Mouse (Mus musculus): ENCODE results near the gene Olfr1417. TPM values are rescaled to one million over a fixed set of nuclear protein-coding genes. Genes with fewer than 3 reads are reported as not detected.

The Olfr1417 gene
- not detected in 2 replicates for total RNA-seq (2023)

DNA sequence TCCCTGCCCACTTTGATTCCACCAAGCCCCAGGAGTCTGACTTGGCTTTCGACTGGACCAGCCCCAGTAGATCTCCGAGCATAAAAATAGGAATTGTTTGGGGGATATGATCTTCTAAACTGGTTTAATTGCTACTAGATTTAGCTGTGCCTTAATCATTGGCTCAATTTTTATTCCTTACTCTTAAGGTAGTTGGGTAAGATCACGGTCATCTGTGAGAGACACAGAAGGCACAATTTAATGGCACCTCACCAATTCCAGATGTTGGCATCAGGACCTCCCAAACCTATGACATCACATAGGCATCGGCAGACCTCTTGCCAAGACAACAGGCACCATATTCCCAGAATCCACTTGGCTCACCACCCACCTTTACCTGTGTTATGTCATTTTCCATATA, at the start of gene Olfr1417:
TSS of gene Olfr1417 (minus strand) at position 101 of the 400 bp plus-strand sequence.

DNA sequence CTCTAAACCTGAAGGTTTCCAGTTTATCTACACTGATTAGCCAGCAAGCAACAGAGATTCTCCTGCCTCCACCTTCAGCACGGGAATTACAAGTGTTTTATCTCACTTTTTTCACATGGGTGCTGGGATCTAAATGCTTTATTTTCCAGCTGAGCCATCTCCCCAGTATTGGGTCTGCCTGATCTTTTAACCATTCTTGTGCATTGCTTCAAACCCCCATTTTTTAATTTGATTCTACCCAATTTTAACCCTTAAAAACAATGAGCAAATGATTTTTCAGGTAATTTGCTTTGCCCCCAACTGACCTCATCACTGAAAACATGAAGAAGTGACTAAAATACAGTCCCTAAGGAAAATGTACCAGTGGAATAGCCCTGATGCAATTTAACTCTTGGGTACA, 47.2 kb upstream of the Olfr1417 start, which contains the start of gene Olfr1420:
TSS of gene Olfr1420 (plus strand) at position 301 of the 400 bp plus-strand sequence.

DNA sequence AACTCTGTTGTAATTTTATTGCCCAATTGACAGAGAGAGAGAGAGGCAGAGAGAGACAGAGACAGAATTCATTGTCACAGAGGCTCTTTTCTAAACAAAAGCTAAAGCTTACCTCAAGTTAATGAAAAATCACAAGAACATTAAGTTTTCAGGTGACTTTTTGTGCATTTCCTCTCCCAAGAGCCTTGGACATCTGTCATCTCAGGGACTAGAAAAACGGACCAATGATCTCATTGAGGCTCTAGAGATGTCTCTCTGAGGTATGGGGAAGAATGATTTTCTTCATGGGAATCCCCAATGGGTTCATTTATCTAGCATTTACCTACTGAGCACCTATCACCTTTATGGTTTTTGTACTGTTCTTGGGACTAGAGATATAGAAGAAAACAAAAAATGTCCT, 36.0 kb upstream of the Olfr1417 start, which contains the start of gene Olfr1419:
TSS of gene Olfr1419 (minus strand) at position 101 of the 400 bp plus-strand sequence.

GRCm38 (mm10) chr19:11860966-11861365, 21.9 kb upstream of the Olfr1417 start, which contains the start of gene Olfr1418:
Olfr1418 (minus strand) TSS chr19:11861066.

DNA sequence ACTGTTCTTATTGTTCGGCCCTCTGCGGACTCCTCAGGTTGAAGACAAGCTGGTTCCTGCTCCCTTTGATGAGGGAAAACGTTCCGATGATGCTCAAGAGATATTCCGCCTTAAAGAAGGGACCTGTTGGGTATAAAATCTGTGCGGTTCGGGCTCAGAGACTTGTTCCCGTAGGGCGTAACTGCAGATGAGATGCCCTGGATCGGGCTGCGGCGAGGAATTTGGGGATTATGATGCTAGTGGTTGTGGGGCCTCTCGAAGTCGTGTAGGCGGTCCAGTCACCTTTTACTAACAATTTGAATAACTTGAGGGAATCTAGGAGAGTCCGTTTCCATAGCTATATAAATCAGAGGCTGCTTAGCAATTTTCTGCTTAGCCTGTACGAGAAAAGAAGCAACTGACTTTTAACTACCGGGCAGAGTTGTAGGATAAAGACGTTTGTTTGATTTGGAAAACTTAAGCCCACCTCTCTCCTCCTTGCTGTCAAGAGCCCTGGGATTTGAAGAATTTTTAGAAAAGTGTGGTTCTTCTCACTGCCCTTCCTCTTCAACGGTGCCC, 19.8 kb downstream of the Olfr1417 start, which contains the start of gene Stx3:
TSS of gene Stx3 (minus strand) at position 261 of the 558 bp plus-strand sequence.

Other genes starting within 250 kb of the Olfr1417 start
- gene Ms4a6d, start 234.4 kb downstream of the Olfr1417 start, total RNA-seq (2023): 5.6 and 9.4 TPM in 2 replicates
- gene Ms4a2, start 215.5 kb downstream of the Olfr1417 start, total RNA-seq (2023): 3.3 and 3.5 TPM in 2 replicates
- gene Ms4a3, start 198.4 kb downstream of the Olfr1417 start, total RNA-seq (2023): 72.4 and 78.0 TPM in 2 replicates
- gene Oosp2, start 178.7 kb downstream of the Olfr1417 start, total RNA-seq (2023): 1.0 TPM in 1 of 2 replicates, not detected in the other
- not detected in 2 replicates for gene Oosp1, start 148.1 kb downstream of the Olfr1417 start, total RNA-seq (2023)
- gene Oosp3, start 142.2 kb downstream of the Olfr1417 start, total RNA-seq (2023): not detected in 2 replicates
- not detected in 2 replicates for gene Gif, start 91.7 kb downstream of the Olfr1417 start, total RNA-seq (2023)
- gene Mrpl16, start 68.8 kb downstream of the Olfr1417 start, total RNA-seq (2023): 11.7 and 13.1 TPM in 2 replicates
- gene Stx3, start 19.8 kb downstream of the Olfr1417 start, total RNA-seq (2023): 15.4 and 20.5 TPM in 2 replicates
- gene Olfr1418, start 21.8 kb upstream of the Olfr1417 start, total RNA-seq (2023): not detected in 2 replicates
- gene Olfr1419, start 35.9 kb upstream of the Olfr1417 start, total RNA-seq (2023): not detected in 2 replicates
- gene Olfr1420, start 47.3 kb upstream of the Olfr1417 start, total RNA-seq (2023): not detected in 2 replicates
- gene Patl1, start 73.2 kb upstream of the Olfr1417 start, total RNA-seq (2023): 34.1 and 46.7 TPM in 2 replicates
- gene Osbp, start 126.7 kb upstream of the Olfr1417 start, total RNA-seq (2023): 33.5 and 40.1 TPM in 2 replicates
- not detected in 2 replicates for gene Olfr1423, start 202.1 kb upstream of the Olfr1417 start, total RNA-seq (2023)
- gene Olfr1424, start 223.5 kb upstream of the Olfr1417 start, total RNA-seq (2023): not detected in 2 replicates
- gene Olfr1425, start 238.5 kb upstream of the Olfr1417 start, total RNA-seq (2023): not detected in 2 replicates